Mouse (Mus musculus): Measurements from ENCODE around the gene Rab10.

Rab10 gene

GRCm38 (mm10) chr12:3309391-3310320 lies at the start of gene Rab10:
TSS of gene Rab10 (minus strand) at chr12:3309969.
- in situ Hi-C loops (cut with MboI; ENCODE audit: unreplicated experiment in 2 of 2), result loop anchor here (5.0 to 10.0 kb wide), 5 partner anchors 43 to 125 kb away; partner anchors contain the start of gene Asxl2 (in 1 of the 2)

- in situ Hi-C loops (cut with MboI; ENCODE audit: unreplicated experiment in 2 of 2), result loop anchor here (5.0 kb wide), 3 partner anchors 52 to 122 kb away; partner anchors contain the start of gene Rab10 (in 1 of the 2)
Measured at GRCm38 (mm10) chr12:3359302-3359701, 49.5 kb upstream of the Rab10 start.

- in situ Hi-C loops (cut with MboI; ENCODE audit: unreplicated experiment in 2 of 2), result loop anchor here (5.0 kb wide), 3 partner anchors 50 to 120 kb away; partner anchors contain the start of gene Rab10 (in 1 of the 2)
Measured at GRCm38 (mm10) chr12:3356824-3357223, 47.1 kb upstream of the Rab10 start.

GRCm38 (mm10) chr12:3355068-3355467 lies 45.3 kb upstream of the Rab10 start:
- in situ Hi-C loops (cut with MboI; ENCODE audit: unreplicated experiment in 2 of 2), result loop anchor here (5.0 kb wide), 3 partner anchors 48 to 118 kb away; partner anchors contain the start of gene Rab10 (in 1 of the 2)

- in situ Hi-C loops (cut with MboI; ENCODE audit: unreplicated experiment in 2 of 2), result loop anchor here in 1 of 2 experiments (5.0 kb wide), 1 partner anchor 45 kb away; the partner anchor contains the start of gene Rab10
Measured at GRCm38 (mm10) chr12:3352216-3352615, 42.4 kb upstream of the Rab10 start.

- in situ Hi-C loops (cut with MboI; ENCODE audit: unreplicated experiment in 2 of 2), result loop anchor here in 1 of 2 experiments (5.0 kb wide), 1 partner anchor 43 kb away; the partner anchor contains the start of gene Rab10
Measured at GRCm38 (mm10) chr12:3350136-3350535, 40.4 kb upstream of the Rab10 start.

- in situ Hi-C loops (cut with MboI; ENCODE audit: unreplicated experiment in 2 of 2), result no loop called here
Measured at GRCm38 (mm10) chr12:3349387-3349786, 39.6 kb upstream of the Rab10 start.

- in situ Hi-C loops (cut with MboI; ENCODE audit: unreplicated experiment in 2 of 2), result no loop called here
Measured at GRCm38 (mm10) chr12:3347682-3348081, 37.9 kb upstream of the Rab10 start.

GRCm38 (mm10) chr12:3345038-3345437 lies 35.3 kb upstream of the Rab10 start:
- in situ Hi-C loops (cut with MboI; ENCODE audit: unreplicated experiment in 2 of 2), result no loop called here

- in situ Hi-C loops (cut with MboI; ENCODE audit: unreplicated experiment in 2 of 2), result no loop called here
Measured at GRCm38 (mm10) chr12:3344155-3344554, 34.4 kb upstream of the Rab10 start.

GRCm38 (mm10) chr12:3338931-3339330 lies 29.2 kb upstream of the Rab10 start:
- in situ Hi-C loops (cut with MboI; ENCODE audit: unreplicated experiment in 2 of 2), result no loop called here

- in situ Hi-C loops (cut with MboI; ENCODE audit: unreplicated experiment in 2 of 2), result no loop called here
Measured at GRCm38 (mm10) chr12:3329677-3330076, 19.9 kb upstream of the Rab10 start.

- in situ Hi-C loops (cut with MboI; ENCODE audit: unreplicated experiment in 2 of 2), result no loop called here
Measured at GRCm38 (mm10) chr12:3325232-3325631, 15.5 kb upstream of the Rab10 start.

GRCm38 (mm10) chr12:3323241-3323640 lies 13.5 kb upstream of the Rab10 start:
- in situ Hi-C loops (cut with MboI; ENCODE audit: unreplicated experiment in 2 of 2), result no loop called here

GRCm38 (mm10) chr12:3319377-3319776 lies 9.6 kb upstream of the Rab10 start:
- in situ Hi-C loops (cut with MboI; ENCODE audit: unreplicated experiment in 2 of 2), result no loop called here

- in situ Hi-C loops (cut with MboI; ENCODE audit: unreplicated experiment in 2 of 2), result no loop called here
Measured at GRCm38 (mm10) chr12:3316937-3317336, 7.2 kb upstream of the Rab10 start.

GRCm38 (mm10) chr12:3316083-3316482 lies 6.3 kb upstream of the Rab10 start:
- in situ Hi-C loops (cut with MboI; ENCODE audit: unreplicated experiment in 2 of 2), result no loop called here

- in situ Hi-C loops (cut with MboI; ENCODE audit: unreplicated experiment in 2 of 2), result no loop called here
Measured at GRCm38 (mm10) chr12:3312886-3313285, 3.1 kb upstream of the Rab10 start.

GRCm38 (mm10) chr12:3310321-3310692 lies 538 bp upstream of the Rab10 start:
- in situ Hi-C loops (cut with MboI; ENCODE audit: unreplicated experiment in 2 of 2), result no loop called here

GRCm38 (mm10) chr12:3308541-3309241 lies 1.1 kb downstream of the Rab10 start:
- in situ Hi-C loops (cut with MboI; ENCODE audit: unreplicated experiment in 2 of 2), result loop anchor here (5.0 to 10.0 kb wide), 5 partner anchors 44 to 126 kb away; partner anchors contain the start of gene Asxl2 (in 1 of the 2)

GRCm38 (mm10) chr12:3307587-3307986 lies 2.2 kb downstream of the Rab10 start:
- in situ Hi-C loops (cut with MboI; ENCODE audit: unreplicated experiment in 2 of 2), result loop anchor here (5.0 to 10.0 kb wide), 5 partner anchors 45 to 127 kb away; partner anchors contain the start of gene Asxl2 (in 1 of the 2)

All from v-Abl transformed pro-B cells (cell line).